Mouse (Mus musculus): ENCODE data around the gene Nipbl.
"Not testable (repeated sequence)": the region's sequence is repeated elsewhere in the genome, so short reads cannot be mapped to it uniquely, and the experiment has no call there.

Nipbl gene

GRCm38 (mm10) chr15:8443926-8444889 lies at the start of gene Nipbl:
Gene Nipbl, minus strand, starts transcription at chr15:8444463.
- peak; percentile 93 for DNase-seq (ENCODE audit: low read depth, low spot score)

DNA sequence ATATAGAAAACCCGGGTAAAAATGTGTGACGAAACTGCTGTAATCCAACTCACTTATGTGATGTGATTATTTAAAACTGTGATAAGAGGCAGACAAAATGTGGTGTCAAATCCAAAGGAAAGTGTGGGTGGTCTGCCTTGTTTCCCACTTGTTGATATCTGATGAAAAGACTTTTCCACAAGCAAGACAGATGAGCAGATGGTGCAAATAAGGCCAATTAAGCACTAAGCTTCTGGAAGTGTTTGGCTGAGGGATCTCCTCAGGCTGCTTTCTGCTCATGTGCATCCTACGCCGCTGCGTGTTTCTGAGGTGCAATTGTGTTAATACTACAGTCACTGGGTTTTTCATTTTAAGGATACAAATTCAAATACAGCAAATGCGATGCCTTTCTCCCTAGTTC lies 41.0 kb upstream of the Nipbl start:
- DNase-seq (ENCODE audit: low read depth, low spot score), result no peak

- DNase-seq (ENCODE audit: low read depth, low spot score), result no peak
These were observed 24.8 kb upstream of the Nipbl start for GRCm38 (mm10) chr15:8469006-8469575.

DNA sequence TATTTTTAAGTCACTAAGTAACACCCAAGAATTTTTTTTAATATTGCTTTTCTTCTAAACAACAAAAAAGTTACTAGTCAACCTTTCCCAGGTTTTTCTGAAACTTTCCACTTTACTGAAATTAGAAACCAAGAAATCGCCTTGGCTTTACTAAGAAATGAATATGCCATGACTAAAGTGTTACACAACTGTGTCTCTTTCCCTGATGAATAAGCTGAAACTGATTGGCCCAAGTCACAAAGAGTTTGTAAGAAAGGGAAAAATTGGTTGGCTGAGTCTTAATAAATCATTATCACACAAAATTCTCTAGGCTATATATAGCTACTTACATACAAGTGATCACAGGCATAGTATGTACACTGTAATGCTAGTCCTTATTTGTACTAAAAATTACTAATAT lies 19.3 kb upstream of the Nipbl start:
- no peak for DNase-seq (ENCODE audit: low read depth, low spot score)

- DNase-seq (ENCODE audit: low read depth, low spot score), result no peak
These were observed 18.5 kb upstream of the Nipbl start for GRCm38 (mm10) chr15:8462780-8463179.

DNA sequence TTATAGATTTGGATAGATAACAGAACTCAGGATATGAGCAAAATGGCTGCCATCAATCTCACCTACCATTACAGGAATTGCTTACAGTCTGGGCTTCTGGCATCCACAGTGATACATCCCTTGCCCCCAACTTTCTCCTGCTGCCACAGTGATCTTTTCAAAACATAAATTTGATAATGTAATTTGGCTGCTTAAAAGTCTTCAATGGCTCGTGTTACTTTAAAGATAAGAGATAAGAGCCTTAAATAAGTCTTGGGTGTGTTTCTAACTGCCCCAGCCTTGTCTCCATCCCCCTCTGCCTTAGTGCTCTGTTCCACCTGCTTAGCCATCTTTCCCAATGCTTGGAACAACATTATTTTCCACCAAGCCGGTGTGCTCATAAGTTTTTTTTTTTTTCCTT lies 16.6 kb upstream of the Nipbl start:
- DNase-seq (ENCODE audit: low read depth, low spot score), result no peak

GRCm38 (mm10) chr15:8459979-8460378 lies 15.7 kb upstream of the Nipbl start:
- DNase-seq (ENCODE audit: low read depth, low spot score), result no peak

GRCm38 (mm10) chr15:8456223-8456622 lies 12.0 kb upstream of the Nipbl start:
- DNase-seq (ENCODE audit: low read depth, low spot score), result not testable (repeated sequence)

DNA sequence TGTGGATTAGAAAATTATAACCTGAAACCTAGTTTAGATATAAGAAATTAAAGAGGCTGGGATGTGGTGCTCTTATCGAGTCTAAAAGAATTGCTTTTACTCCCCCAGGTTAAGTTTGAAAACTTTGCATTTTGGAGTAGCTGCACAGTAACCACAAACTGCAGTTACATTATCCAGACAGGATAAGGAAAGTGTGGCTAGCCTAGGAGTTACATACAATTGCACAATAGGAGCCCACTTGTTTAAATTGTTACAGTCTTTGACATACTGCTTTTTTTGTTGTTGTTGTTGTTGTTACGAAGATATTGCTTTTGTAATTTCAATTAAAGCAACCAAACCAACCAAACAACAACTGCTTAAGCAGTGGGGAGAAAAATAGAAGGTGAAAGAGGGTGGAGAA lies 11.2 kb upstream of the Nipbl start:
- no peak for DNase-seq (ENCODE audit: low read depth, low spot score)

DNA sequence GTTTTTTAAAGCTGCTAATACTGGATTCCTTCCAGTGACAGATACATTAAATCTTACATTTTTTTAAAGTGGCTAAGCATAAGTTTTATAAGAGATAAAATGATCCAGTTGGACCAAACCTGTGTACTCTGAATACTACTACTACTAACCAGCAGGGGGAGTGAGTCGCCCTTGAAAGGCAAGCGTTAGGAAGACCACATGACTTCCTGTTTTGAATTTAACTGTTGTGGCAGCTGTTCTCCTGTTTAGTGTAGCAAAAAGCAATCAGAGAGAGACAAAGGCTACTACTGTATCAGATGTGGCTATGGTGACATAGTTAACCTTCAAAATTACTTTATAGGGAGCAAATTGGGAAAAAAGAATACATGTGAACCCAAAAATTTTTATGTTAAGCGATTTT lies 6.8 kb upstream of the Nipbl start:
- DNase-seq (ENCODE audit: low read depth, low spot score), result no peak

- no peak for DNase-seq (ENCODE audit: low read depth, low spot score)
These were observed 3.0 kb upstream of the Nipbl start for GRCm38 (mm10) chr15:8447193-8447767.

- no peak for DNase-seq (ENCODE audit: low read depth, low spot score)
These were observed 2.2 kb upstream of the Nipbl start for GRCm38 (mm10) chr15:8446435-8446834.

DNA sequence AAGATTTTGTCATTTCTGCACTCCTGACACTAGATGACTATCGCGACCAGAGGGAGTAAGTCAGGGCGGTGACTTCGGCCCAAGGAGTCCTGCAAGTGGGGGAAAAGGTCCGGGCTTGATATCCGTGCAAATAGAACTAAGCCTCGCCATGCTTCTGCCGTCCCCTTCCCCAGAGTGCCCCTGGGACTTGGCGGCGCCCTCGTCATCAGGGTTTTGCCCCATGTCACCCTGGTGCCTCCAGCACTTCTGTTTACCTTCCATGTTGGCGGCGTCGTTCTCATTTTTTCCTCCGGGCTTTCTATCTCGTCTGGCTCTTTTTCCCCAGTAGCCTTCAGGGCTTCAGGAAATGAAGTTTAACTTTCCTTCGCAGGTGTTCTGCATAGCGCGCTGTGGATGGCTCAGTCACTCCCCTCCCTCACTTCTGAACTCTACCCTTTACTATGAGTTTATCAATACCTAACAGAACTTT lies 1.7 kb upstream of the Nipbl start:
- DNase-seq (ENCODE audit: low read depth, low spot score), result no peak

- DNase-seq (ENCODE audit: low read depth, low spot score), result peak; percentile 72
These were observed 781 bp upstream of the Nipbl start for GRCm38 (mm10) chr15:8444890-8445597.

GRCm38 (mm10) chr15:8443168-8443925 lies 916 bp downstream of the Nipbl start:
- peak; percentile 28 for DNase-seq (ENCODE audit: low read depth, low spot score)

- DNase-seq (ENCODE audit: low read depth, low spot score), result no peak
These were observed 1.5 kb downstream of the Nipbl start for GRCm38 (mm10) chr15:8442761-8443160.

DNA sequence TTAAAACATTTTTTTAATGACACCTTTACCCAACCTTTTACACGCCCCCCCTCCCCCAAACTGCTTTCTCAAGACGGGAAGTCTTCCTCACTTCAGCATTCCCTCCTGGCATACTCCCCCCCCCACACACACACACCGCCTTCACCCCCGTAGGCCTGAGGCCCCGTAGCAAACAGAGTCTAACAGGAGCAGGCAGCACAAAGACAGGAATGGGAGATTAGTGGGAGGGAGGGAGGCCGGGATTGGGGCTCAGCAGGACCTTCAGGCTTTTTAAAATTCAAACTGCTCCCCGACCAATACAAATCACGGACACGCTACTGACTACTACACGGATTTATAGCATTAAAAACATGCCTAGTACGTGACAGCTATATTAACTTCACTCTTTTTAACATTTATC lies 2.1 kb downstream of the Nipbl start:
- no peak for DNase-seq (ENCODE audit: low read depth, low spot score)

GRCm38 (mm10) chr15:8433239-8433947 lies 10.9 kb downstream of the Nipbl start:
- DNase-seq (ENCODE audit: low read depth, low spot score), result no peak

GRCm38 (mm10) chr15:8432534-8432933 lies 11.7 kb downstream of the Nipbl start:
- DNase-seq (ENCODE audit: low read depth, low spot score), result no peak

- no peak for DNase-seq (ENCODE audit: low read depth, low spot score)
These were observed 14.8 kb downstream of the Nipbl start for GRCm38 (mm10) chr15:8429502-8429901.

DNA sequence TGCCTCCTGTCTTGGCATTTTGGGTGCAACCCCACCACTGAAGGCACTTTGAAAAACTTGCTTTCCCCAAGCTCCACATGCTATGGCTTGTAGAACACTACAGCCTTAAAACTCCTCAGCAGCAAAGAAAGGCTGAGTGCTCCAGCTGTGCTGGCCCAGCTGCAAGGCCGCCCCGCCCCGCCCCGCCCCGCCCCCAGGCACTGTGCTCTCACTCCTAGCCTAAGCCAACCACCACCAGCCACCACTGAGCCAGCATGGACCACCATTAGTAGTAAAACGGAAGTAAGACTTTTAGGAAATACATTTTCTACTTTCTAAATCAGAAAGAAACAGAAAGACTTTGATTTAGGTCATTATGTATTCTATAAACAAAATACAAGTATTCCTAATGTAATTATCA lies 23.4 kb downstream of the Nipbl start:
- no peak for DNase-seq (ENCODE audit: low read depth, low spot score)
